Mouse (Mus musculus) neural tube, embryonic 15.5 days (tissue): ENCODE measurements around the gene Sytl1. TPM values are rescaled to one million over a fixed set of nuclear protein-coding genes. Genes with fewer than 3 reads are reported as not detected.

Experiments used
- ATAC-seq: fragments of 200-750 bp; cut with Nextera tagmentation; 2 replicates; pipeline ENCODE4 v1.8.0; 2017; ENCODE audit warnings: mild to moderate bottlenecking, moderate TSS enrichment, moderate library complexity; ENCODE audit not compliant: low FRiP score
- H3K27ac ChIP-seq: fragments of 300-500 bp; sonication (generic); replicated peaks from 2 replicates; pipeline ENCODE4 v1.5.1; 2015; ENCODE audit warnings: mild to moderate bottlenecking, inconsistent platforms
- H3K27me3 ChIP-seq: fragments of 300-500 bp; sonication (generic); replicated peaks from 2 replicates; pipeline ENCODE4 v1.6.1; 2015; ENCODE audit warnings: inconsistent platforms
- H3K36me3 ChIP-seq: fragments of 300-500 bp; sonication (generic); 2 replicates; pipeline ENCODE4 v1.6.1; 2015; ENCODE audit warnings: inconsistent platforms
- H3K4me1 ChIP-seq: fragments of 300-500 bp; sonication (generic); 2 replicates; pipeline ENCODE4 v1.6.1; 2015; ENCODE audit warnings: inconsistent platforms
- H3K4me2 ChIP-seq: fragments of 300-500 bp; sonication (generic); 2 replicates; pipeline ENCODE4 v1.6.1; 2015; ENCODE audit warnings: inconsistent platforms, mild to moderate bottlenecking, moderate library complexity
- H3K4me3 ChIP-seq: fragments of 300-500 bp; sonication (generic); replicated peaks from 2 replicates; pipeline ENCODE4 v1.5.1; 2015; ENCODE audit warnings: mild to moderate bottlenecking, inconsistent platforms
- H3K9ac ChIP-seq: fragments of 300-500 bp; sonication (generic); replicated peaks from 2 replicates; pipeline ENCODE4 v1.6.1; 2015; ENCODE audit warnings: mild to moderate bottlenecking, inconsistent platforms
- H3K9me3 ChIP-seq: fragments of 300-500 bp; sonication (generic); replicated peaks from 2 replicates; pipeline ENCODE4 v1.6.1; 2016; ENCODE audit warnings: inconsistent platforms
- WGBS: fragments of 180-500 bp; shearing (Covaris S2); methylation state at CpG from one replicate; pipeline ENCODE4 v1.1.7; 2015; ENCODE audit warnings: mixed read lengths; 5-methylcytosine and 5-hydroxymethylcytosine counted together
- polyA plus RNA-seq: library from polyadenylated mRNA; unstranded; fragments of >200 nt; fragmentation: Nextera tagmentation; extraction: Ambion mirVana; gene quantifications from 2 replicates; pipeline ENCODE4 v1.2.1, GENCODE M21; 2015

The Sytl1 gene
- 0.20 and 6.0 TPM in 2 replicates for polyA plus RNA-seq

GRCm38 (mm10) chr4:133262882-133263281 is at the start of gene Sytl1:
Gene Sytl1 (minus strand): TSS chr4:133263113.
- Histone ChIP-seq H3K27me3 (no peaks in the 10 kb centered on the region; the same call in 1 of the 2 replicates), H3K4me2 (no peak within 1 kb of the TSS), H3K9ac (no peak within 1 kb of the TSS), H3K27ac (no peak within 1 kb of the TSS), H3K4me3 (no peak within 1 kb of the TSS), H3K9me3 (no peaks in the 10 kb centered on the region), H3K4me1 (no peaks in the 10 kb centered on the region), H3K36me3 (peaks cover 45% of the 10 kb centered on the region)
- no peak for ATAC-seq
- WGBS, result 48% methylated on average over 7 of the region's 7 CpGs

GRCm38 (mm10) chr4:133309948-133310347 is 47.0 kb upstream of the Sytl1 start:
- Histone ChIP-seq H3K9me3 (no peaks in the 10 kb centered on the region), H3K27me3 (no peaks in the 10 kb centered on the region), H3K4me3 (no peak overlapping the region), H3K9ac (no peak overlapping the region), H3K4me2 (no peak overlapping the region), H3K36me3 (peaks cover 25% of the 10 kb centered on the region), H3K27ac (no peak overlapping the region), H3K4me1 (no peaks in the 10 kb centered on the region)
- ATAC-seq, result no peak
- WGBS, result 0% methylated on average over 3 of the region's 3 CpGs

GRCm38 (mm10) chr4:133307331-133307730 is 44.4 kb upstream of the Sytl1 start:
- Histone ChIP-seq H3K4me2 (no peak overlapping the region), H3K4me3 (no peak overlapping the region), H3K27ac (no peak overlapping the region), H3K4me1 (no peaks in the 10 kb centered on the region), H3K9me3 (no peaks in the 10 kb centered on the region), H3K9ac (no peak overlapping the region), H3K36me3 (peaks cover 25% of the 10 kb centered on the region), H3K27me3 (no peaks in the 10 kb centered on the region)
- no peak for ATAC-seq
- 45% methylated on average over 3 of the region's 3 CpGs for WGBS

- Histone ChIP-seq H3K9me3 (no peaks in the 10 kb centered on the region), H3K4me3 (no peak overlapping the region), H3K27me3 (no peaks in the 10 kb centered on the region), H3K9ac (no peak overlapping the region), H3K4me1 (no peaks in the 10 kb centered on the region), H3K4me2 (no peak overlapping the region), H3K27ac (no peak overlapping the region), H3K36me3 (peaks cover 32% of the 10 kb centered on the region)
- no peak for ATAC-seq
- 92% methylated on average over 7 of the region's 7 CpGs for WGBS
Observed at GRCm38 (mm10) chr4:133305825-133306224, 42.9 kb upstream of the Sytl1 start.

GRCm38 (mm10) chr4:133304770-133305169 is 41.9 kb upstream of the Sytl1 start:
- Histone ChIP-seq H3K9ac (no peak overlapping the region), H3K27me3 (no peaks in the 10 kb centered on the region), H3K27ac (no peak overlapping the region), H3K4me3 (no peak overlapping the region), H3K36me3 (peaks cover 39% of the 10 kb centered on the region), H3K4me1 (0 out of 2 replicates have a peak, but pooled peaks cover 1% of the 10 kb centered on the region), H3K4me2 (no peak overlapping the region), H3K9me3 (no peaks in the 10 kb centered on the region)
- WGBS, result 94% methylated on average over 7 of the region's 7 CpGs
- no peak for ATAC-seq

- no peaks in the 10 kb centered on the region for H3K9me3 ChIP-seq
- H3K9ac ChIP-seq, result no peak overlapping the region
- H3K4me2 ChIP-seq, result no peak overlapping the region
- peaks cover 22% of the 10 kb centered on the region for H3K4me1 ChIP-seq
- 88% methylated on average over 5 of the region's 5 CpGs for WGBS
- no peaks in the 10 kb centered on the region for H3K27me3 ChIP-seq
- no peak overlapping the region for H3K4me3 ChIP-seq
- no peak overlapping the region for H3K27ac ChIP-seq
- ATAC-seq, result no peak
- H3K36me3 ChIP-seq, result peaks cover 30% of the 10 kb centered on the region
Observed at GRCm38 (mm10) chr4:133302668-133303067, 39.8 kb upstream of the Sytl1 start.

- peaks cover 26% of the 10 kb centered on the region for H3K4me1 ChIP-seq
- no peaks in the 10 kb centered on the region for H3K27me3 ChIP-seq
- H3K27ac ChIP-seq, result no peak overlapping the region
- H3K4me3 ChIP-seq, result no peak overlapping the region
- peaks cover 30% of the 10 kb centered on the region for H3K36me3 ChIP-seq
- H3K9ac ChIP-seq, result no peak overlapping the region
- H3K4me2 ChIP-seq, result no peak overlapping the region
- WGBS, result 23% methylated on average over 4 of the region's 4 CpGs
- no peak for ATAC-seq
- no peaks in the 10 kb centered on the region for H3K9me3 ChIP-seq
Observed at GRCm38 (mm10) chr4:133301802-133302201, 38.9 kb upstream of the Sytl1 start.

GRCm38 (mm10) chr4:133300421-133300820 is 37.5 kb upstream of the Sytl1 start:
- Histone ChIP-seq H3K4me1 (peaks cover 26% of the 10 kb centered on the region), H3K4me3 (no peak overlapping the region), H3K4me2 (no peak overlapping the region), H3K27me3 (no peaks in the 10 kb centered on the region), H3K9ac (no peak overlapping the region), H3K36me3 (peaks cover 34% of the 10 kb centered on the region), H3K27ac (no peak overlapping the region), H3K9me3 (no peaks in the 10 kb centered on the region)
- ATAC-seq, result no peak
- 87% methylated on average over 11 of the region's 11 CpGs for WGBS

GRCm38 (mm10) chr4:133299701-133300100 is 36.8 kb upstream of the Sytl1 start:
- Histone ChIP-seq H3K9ac (no peak overlapping the region), H3K4me2 (no peak overlapping the region), H3K27me3 (no peaks in the 10 kb centered on the region; the same call in 1 of the 2 replicates), H3K4me3 (no peak overlapping the region), H3K27ac (peak overlapping the region; percentile 77), H3K36me3 (peaks cover 37% of the 10 kb centered on the region), H3K9me3 (no peaks in the 10 kb centered on the region), H3K4me1 (peaks cover 26% of the 10 kb centered on the region)
- 51% methylated on average over 5 of the region's 5 CpGs for WGBS
- no peak for ATAC-seq

- H3K4me3 ChIP-seq, result no peak overlapping the region
- peak; percentile 32; the same call in 1 of the 2 replicates for ATAC-seq
- no peaks in the 10 kb centered on the region for H3K9me3 ChIP-seq
- H3K27ac ChIP-seq, result peak overlapping the region; percentile 77
- 33% methylated on average over 12 of the region's 12 CpGs for WGBS
- H3K9ac ChIP-seq, result peak overlapping the region; percentile 32; the same call in 1 of the 2 replicates
- no peaks in the 10 kb centered on the region; the same call in 1 of the 2 replicates for H3K27me3 ChIP-seq
- H3K4me1 ChIP-seq, result peaks cover 27% of the 10 kb centered on the region
- H3K36me3 ChIP-seq, result peaks cover 37% of the 10 kb centered on the region
- H3K4me2 ChIP-seq, result no peak overlapping the region
Observed at GRCm38 (mm10) chr4:133298516-133299365, 35.8 kb upstream of the Sytl1 start.

GRCm38 (mm10) chr4:133297801-133298238 is 34.9 kb upstream of the Sytl1 start:
- Histone ChIP-seq H3K27ac (peak overlapping the region; percentile 77), H3K9ac (0 out of 2 replicates have a peak overlapping the region, but pooled peaks have one; percentile 34), H3K4me2 (no peak overlapping the region), H3K4me1 (peaks cover 36% of the 10 kb centered on the region), H3K4me3 (no peak overlapping the region), H3K36me3 (peaks cover 29% of the 10 kb centered on the region), H3K27me3 (no peaks in the 10 kb centered on the region; the same call in 1 of the 2 replicates), H3K9me3 (no peaks in the 10 kb centered on the region)
- 2% methylated on average over 5 of the region's 5 CpGs for whole genome bisulfite sequencing
- ATAC-seq, result peak; percentile 74

- Histone ChIP-seq H3K27ac (no peak overlapping the region), H3K4me1 (peaks cover 41% of the 10 kb centered on the region), H3K27me3 (no peaks in the 10 kb centered on the region; the same call in 1 of the 2 replicates), H3K4me2 (no peak overlapping the region), H3K9me3 (no peaks in the 10 kb centered on the region), H3K36me3 (peaks cover 29% of the 10 kb centered on the region), H3K4me3 (no peak overlapping the region), H3K9ac (0 out of 2 replicates have a peak overlapping the region, but pooled peaks have one; percentile 29)
- ATAC-seq, result no peak
- 70% methylated on average over 10 of the region's 10 CpGs for WGBS
Observed at GRCm38 (mm10) chr4:133297360-133297759, 34.4 kb upstream of the Sytl1 start.
